Mouse (Mus musculus): ENCODE data around the gene Ube2t. TPM values are rescaled to one million over a fixed set of nuclear protein-coding genes. Genes with fewer than 3 reads are reported as not detected.
A peak's percentile ranks its signal among the peaks of the same experiment; 100 is the strongest.

The Ube2t gene
- polyA plus RNA-seq, 1 experiment from 2014 or later, result 33.4 TPM

GRCm38 (mm10) chr1:134955637-134956176 lies 6.7 kb upstream of the Ube2t start, which contains the start of gene Ppp1r12b:
Ppp1r12b (minus strand) TSS chr1:134955942.
- H3K36me3 ChIP-seq, result no peaks in the 10 kb centered on the region
- H3K4me2 ChIP-seq, result peak within 1 kb of the TSS; percentile 82
- peak within 1 kb of the TSS; percentile 86 for H3K9ac ChIP-seq
- H3K27me3 ChIP-seq (replicated peaks), result no peaks in the 10 kb centered on the region
- no peaks in the 10 kb centered on the region for H3K9me3 ChIP-seq
- WGBS, result under 1% methylated on average over 39 of the region's 39 CpGs
- peak; percentile 98 for ATAC-seq (ENCODE audit: insufficient read depth, low FRiP score, low read depth)
- peak within 1 kb of the TSS; percentile 96 for H3K4me3 ChIP-seq (replicated peaks)
- peak within 1 kb of the TSS; percentile 86 for H3K27ac ChIP-seq
- H3K4me1 ChIP-seq, result peaks cover 8% of the 10 kb centered on the region; the same call in 1 of the 2 replicates

GRCm38 (mm10) chr1:134960634-134961033 lies 1.7 kb upstream of the Ube2t start:
- H3K4me3 ChIP-seq (replicated peaks), result no peak overlapping the region
- H3K9me3 ChIP-seq, result no peaks in the 10 kb centered on the region
- no peak overlapping the region for H3K9ac ChIP-seq
- WGBS, result 53% methylated on average over 7 of the region's 7 CpGs
- no peaks in the 10 kb centered on the region for H3K27me3 ChIP-seq (replicated peaks)
- ATAC-seq (ENCODE audit: insufficient read depth, low FRiP score, low read depth), result no peak
- H3K27ac ChIP-seq, result no peak overlapping the region
- no peaks in the 10 kb centered on the region for H3K4me1 ChIP-seq
- no peak overlapping the region for H3K4me2 ChIP-seq
- H3K36me3 ChIP-seq, result no peaks in the 10 kb centered on the region

- peak overlapping the region; percentile 70; the same call in 1 of the 2 replicates for H3K27ac ChIP-seq
- no peaks in the 10 kb centered on the region for H3K4me1 ChIP-seq
- ATAC-seq (ENCODE audit: insufficient read depth, low FRiP score, low read depth), result peak; percentile 40; the same call in 1 of the 2 replicates
- H3K4me2 ChIP-seq, result peak overlapping the region; percentile 85
- no peaks in the 10 kb centered on the region for H3K9me3 ChIP-seq
- peak overlapping the region; percentile 89 for H3K4me3 ChIP-seq (replicated peaks)
- peak overlapping the region; percentile 64 for H3K9ac ChIP-seq
- 0 out of 2 replicates have a peak, but pooled peaks cover 3% of the 10 kb centered on the region for H3K36me3 ChIP-seq
- no peaks in the 10 kb centered on the region for H3K27me3 ChIP-seq (replicated peaks)
- under 1% methylated on average over 11 of the region's 11 CpGs for WGBS
Measured at GRCm38 (mm10) chr1:134962821-134963220, 456 bp downstream of the Ube2t start.

GRCm38 (mm10) chr1:134965430-134965829 lies 3.1 kb downstream of the Ube2t start:
- Histone ChIP-seq H3K4me3 (replicated peaks) (no peak overlapping the region), H3K36me3 (0 out of 2 replicates have a peak, but pooled peaks cover 8% of the 10 kb centered on the region), H3K27me3 (replicated peaks) (no peaks in the 10 kb centered on the region), H3K4me1 (no peaks in the 10 kb centered on the region), H3K9me3 (no peaks in the 10 kb centered on the region), H3K9ac (no peak overlapping the region), H3K4me2 (no peak overlapping the region), H3K27ac (no peak overlapping the region)
- no peak for ATAC-seq (ENCODE audit: insufficient read depth, low FRiP score, low read depth)
- 86% methylated on average over 2 of the region's 2 CpGs for WGBS

- H3K4me1 ChIP-seq, result no peaks in the 10 kb centered on the region
- 77% methylated on average over 1 of the region's 1 CpGs for WGBS
- H3K4me2 ChIP-seq, result no peak overlapping the region
- 0 out of 2 replicates have a peak, but pooled peaks cover 4% of the 10 kb centered on the region for H3K36me3 ChIP-seq
- no peak overlapping the region for H3K4me3 ChIP-seq (replicated peaks)
- H3K27ac ChIP-seq, result no peak overlapping the region
- no peak overlapping the region for H3K9ac ChIP-seq
- H3K27me3 ChIP-seq (replicated peaks), result no peaks in the 10 kb centered on the region
- H3K9me3 ChIP-seq, result no peaks in the 10 kb centered on the region
- no peak for ATAC-seq (ENCODE audit: insufficient read depth, low FRiP score, low read depth)
Measured at GRCm38 (mm10) chr1:134972920-134973319, 10.6 kb downstream of the Ube2t start.

- H3K27ac ChIP-seq, result no peak overlapping the region
- WGBS, result 28% methylated on average over 48 of the region's 48 CpGs
- no peaks in the 10 kb centered on the region for H3K9me3 ChIP-seq
- peak overlapping the region; percentile 89 for H3K4me2 ChIP-seq
- H3K36me3 ChIP-seq, result no peaks in the 10 kb centered on the region
- H3K27me3 ChIP-seq (replicated peaks), result 0 out of 2 replicates have a peak, but pooled peaks cover 4% of the 10 kb centered on the region
- H3K4me1 ChIP-seq, result peaks cover 6% of the 10 kb centered on the region; the same call in 1 of the 2 replicates
- peak; percentile 75; the same call in 1 of the 2 replicates for ATAC-seq (ENCODE audit: insufficient read depth, low FRiP score, low read depth)
- H3K9ac ChIP-seq, result no peak overlapping the region
- peak overlapping the region; percentile 38 for H3K4me3 ChIP-seq (replicated peaks)
Measured at GRCm38 (mm10) chr1:134987173-134987961, 25.0 kb downstream of the Ube2t start.

- Histone ChIP-seq H3K9ac (no peak overlapping the region), H3K4me1 (peaks cover 6% of the 10 kb centered on the region; the same call in 1 of the 2 replicates), H3K4me2 (peak overlapping the region; percentile 89), H3K27ac (no peak overlapping the region), H3K9me3 (no peaks in the 10 kb centered on the region), H3K36me3 (no peaks in the 10 kb centered on the region), H3K27me3 (replicated peaks) (0 out of 2 replicates have a peak, but pooled peaks cover 4% of the 10 kb centered on the region), H3K4me3 (replicated peaks) (peak overlapping the region; percentile 38)
- no peak for ATAC-seq (ENCODE audit: insufficient read depth, low FRiP score, low read depth)
- WGBS, result 17% methylated on average over 14 of the region's 14 CpGs
Measured at GRCm38 (mm10) chr1:134987962-134988341, 25.6 kb downstream of the Ube2t start.

- Histone ChIP-seq H3K9me3 (no peaks in the 10 kb centered on the region), H3K4me3 (replicated peaks) (no peak overlapping the region), H3K9ac (no peak overlapping the region), H3K27ac (no peak overlapping the region), H3K27me3 (replicated peaks) (no peaks in the 10 kb centered on the region), H3K4me2 (no peak overlapping the region), H3K4me1 (peaks cover 6% of the 10 kb centered on the region; the same call in 1 of the 2 replicates), H3K36me3 (no peaks in the 10 kb centered on the region)
- 6% methylated on average over 7 of the region's 7 CpGs for whole genome bisulfite sequencing
- no peak for ATAC-seq (ENCODE audit: insufficient read depth, low FRiP score, low read depth)
Measured at GRCm38 (mm10) chr1:134989372-134989771, 27.0 kb downstream of the Ube2t start.

GRCm38 (mm10) chr1:134992046-134992645 lies 29.8 kb downstream of the Ube2t start:
- Histone ChIP-seq H3K27ac (no peak overlapping the region), H3K27me3 (replicated peaks) (no peaks in the 10 kb centered on the region), H3K4me3 (replicated peaks) (no peak overlapping the region), H3K4me2 (no peak overlapping the region), H3K36me3 (no peaks in the 10 kb centered on the region), H3K9me3 (no peaks in the 10 kb centered on the region), H3K4me1 (peaks cover 6% of the 10 kb centered on the region; the same call in 1 of the 2 replicates), H3K9ac (no peak overlapping the region)
- WGBS, result 31% methylated on average over 8 of the region's 8 CpGs
- no peak for ATAC-seq (ENCODE audit: insufficient read depth, low FRiP score, low read depth)

GRCm38 (mm10) chr1:134994739-134995138 lies 32.4 kb downstream of the Ube2t start:
- Histone ChIP-seq H3K27me3 (replicated peaks) (no peaks in the 10 kb centered on the region), H3K9ac (no peak overlapping the region), H3K4me2 (no peak overlapping the region), H3K9me3 (no peaks in the 10 kb centered on the region), H3K4me3 (replicated peaks) (no peak overlapping the region), H3K4me1 (no peaks in the 10 kb centered on the region), H3K27ac (no peak overlapping the region), H3K36me3 (no peaks in the 10 kb centered on the region)
- 75% methylated on average over 3 of the region's 3 CpGs for WGBS
- no peak for ATAC-seq (ENCODE audit: insufficient read depth, low FRiP score, low read depth)

GRCm38 (mm10) chr1:134995437-134995836 lies 33.1 kb downstream of the Ube2t start:
- Histone ChIP-seq H3K27me3 (replicated peaks) (no peaks in the 10 kb centered on the region), H3K4me3 (replicated peaks) (no peak overlapping the region), H3K27ac (no peak overlapping the region), H3K4me2 (no peak overlapping the region), H3K9ac (no peak overlapping the region), H3K36me3 (no peaks in the 10 kb centered on the region), H3K4me1 (no peaks in the 10 kb centered on the region), H3K9me3 (no peaks in the 10 kb centered on the region)
- WGBS, result 70% methylated on average over 4 of the region's 4 CpGs
- ATAC-seq (ENCODE audit: insufficient read depth, low FRiP score, low read depth), result no peak

- H3K4me3 ChIP-seq (replicated peaks), result no peak overlapping the region
- no peaks in the 10 kb centered on the region for H3K36me3 ChIP-seq
- 38% methylated on average over 1 of the region's 1 CpGs for WGBS
- no peaks in the 10 kb centered on the region for H3K27me3 ChIP-seq (replicated peaks)
- no peaks in the 10 kb centered on the region for H3K4me1 ChIP-seq
- no peaks in the 10 kb centered on the region for H3K9me3 ChIP-seq
- ATAC-seq (ENCODE audit: insufficient read depth, low FRiP score, low read depth), result peak; percentile 39; the same call in 1 of the 2 replicates
- H3K9ac ChIP-seq, result no peak overlapping the region
- no peak overlapping the region for H3K27ac ChIP-seq
- no peak overlapping the region for H3K4me2 ChIP-seq
Measured at GRCm38 (mm10) chr1:134995954-134996353, 33.6 kb downstream of the Ube2t start.

Measured in stomach, embryonic 15.5 days (tissue).